Mouse (Mus musculus) kidney, embryonic 16.5 days (tissue): ENCODE measurements around the gene Snai1. TPM values are rescaled to one million over a fixed set of nuclear protein-coding genes. Genes with fewer than 3 reads are reported as not detected.

ENCODE experiments used
- ATAC-seq: fragments of 200-750 bp; cut with Nextera tagmentation; 2 replicates; pipeline ENCODE4 v1.8.0; 2017; ENCODE audit warnings: moderate TSS enrichment; ENCODE audit not compliant: low FRiP score, low TSS enrichment
- H3K27ac ChIP-seq: fragments of 300-500 bp; sonication (generic); 2 replicates; pipeline ENCODE4 v1.5.1; 2014; ENCODE audit warnings: low read length
- H3K27me3 ChIP-seq: fragments of 300-500 bp; sonication (generic); 2 replicates; pipeline ENCODE4 v1.6.1; 2014; ENCODE audit warnings: low read length, control low read depth, mixed read lengths; ENCODE audit not compliant: insufficient read depth
- H3K36me3 ChIP-seq: fragments of 300-500 bp; sonication (generic); 2 replicates; pipeline ENCODE4 v1.6.1; 2014; ENCODE audit warnings: low read length, control low read depth, mixed read lengths; ENCODE audit not compliant: insufficient read depth
- H3K4me1 ChIP-seq: fragments of 300-500 bp; sonication (generic); 2 replicates; pipeline ENCODE4 v1.6.1; 2014; ENCODE audit warnings: low read length, control low read depth, mixed read lengths; ENCODE audit not compliant: insufficient read depth
- H3K4me2 ChIP-seq: fragments of 300-500 bp; sonication (generic); replicated peaks from 2 replicates; pipeline ENCODE4 v1.6.1; 2014; ENCODE audit warnings: low read depth, low read length
- H3K4me3 ChIP-seq: fragments of 300-500 bp; sonication (generic); 2 replicates; pipeline ENCODE4 v1.5.1; 2014; ENCODE audit warnings: mild to moderate bottlenecking, low read length
- H3K9ac ChIP-seq: fragments of 300-500 bp; sonication (generic); replicated peaks from 2 replicates; pipeline ENCODE4 v1.6.1; 2014; ENCODE audit warnings: low read length
- H3K9me3 ChIP-seq: fragments of 300-500 bp; sonication (generic); 2 replicates; pipeline ENCODE4 v1.6.1; 2016; ENCODE audit warnings: low read length, control low read depth
- WGBS: fragments of 180-500 bp; shearing (Covaris S2); extraction: QIAGEN DNeasy Blood & Tissue Kit; methylation state at CpG from one replicate; pipeline ENCODE4 v1.1.7; 2014; 5-methylcytosine and 5-hydroxymethylcytosine counted together
- polyA plus RNA-seq: library from polyadenylated mRNA; unstranded; fragments of >200 nt; fragmentation: Nextera tagmentation; extraction: Ambion mirVana; gene quantifications from 2 replicates; pipeline ENCODE4 v1.2.1, GENCODE M21; 2015

Snai1 gene
- polyA plus RNA-seq, 1 experiment from 2014 or later = 40.8 TPM

DNA sequence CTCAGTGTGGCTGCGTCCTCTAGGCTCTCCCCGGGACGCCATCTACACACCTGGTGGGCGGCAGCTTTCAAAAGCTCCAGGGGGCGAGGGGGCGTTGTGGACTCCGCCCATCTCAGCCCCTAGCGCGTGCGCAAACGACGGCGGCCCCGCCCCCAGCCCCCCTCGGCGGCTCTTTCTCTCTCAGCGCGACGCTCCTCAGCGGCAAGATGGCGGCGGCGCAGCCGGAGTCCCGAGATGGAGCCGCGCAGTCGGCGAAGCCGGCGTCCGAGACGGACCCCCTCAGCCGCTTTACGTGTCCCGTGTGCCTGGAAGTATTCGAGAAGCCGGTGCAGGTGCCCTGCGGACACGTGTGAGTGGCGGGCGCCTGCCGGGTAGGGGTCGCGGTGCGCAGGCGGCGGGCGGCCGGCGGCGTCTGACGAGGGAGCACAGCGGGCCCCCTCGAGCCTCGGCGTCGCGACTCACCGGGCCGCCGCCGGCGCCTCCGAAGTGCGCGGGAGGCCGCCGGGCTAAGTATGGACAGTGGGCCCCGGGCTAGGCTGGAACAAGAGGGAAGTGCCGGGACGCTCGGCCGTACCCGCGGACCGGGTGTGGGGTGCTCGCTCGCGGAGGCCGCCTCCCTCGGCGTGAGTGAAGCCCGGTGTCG, 34.6 kb upstream of the Snai1 start:
- Histone ChIP-seq H3K27me3 (no peaks in the 10 kb centered on the region), H3K9ac (peak overlapping the region; percentile 90), H3K27ac (peak overlapping the region; percentile 75), H3K4me3 (peak overlapping the region; percentile 94), H3K4me2 (peak overlapping the region; percentile 84), H3K4me1 (peaks cover 27% of the 10 kb centered on the region), H3K9me3 (no peaks in the 10 kb centered on the region), H3K36me3 (peaks cover 17% of the 10 kb centered on the region; the same call in 1 of the 2 replicates)
- WGBS = under 1% methylated on average over 80 of the region's 85 CpGs
- peak; percentile 92 for ATAC-seq

DNA sequence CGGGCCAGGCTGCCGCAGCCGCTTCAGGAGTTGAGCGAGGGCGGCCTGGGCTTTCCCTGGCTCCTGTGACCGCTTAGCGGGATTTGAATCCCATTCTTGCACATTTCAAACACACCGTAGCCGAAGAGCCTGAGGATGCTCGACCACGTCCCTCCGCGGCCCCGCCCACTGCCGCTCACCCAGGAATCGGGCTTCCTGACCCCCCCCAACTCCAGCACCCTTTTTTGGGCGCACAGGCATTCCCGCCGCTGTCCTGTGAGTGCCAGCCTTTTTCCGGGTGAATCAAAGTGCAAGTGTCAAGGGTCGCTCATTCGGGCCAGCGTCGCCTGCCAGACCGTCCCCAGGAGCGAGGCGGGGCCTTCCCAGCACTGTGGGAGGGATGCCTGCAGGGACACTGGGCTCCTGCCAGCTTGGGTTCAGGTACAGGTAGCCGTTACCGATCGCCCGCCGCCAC, 34.1 kb upstream of the Snai1 start:
- peak; percentile 37 for ATAC-seq
- H3K27me3 ChIP-seq = no peaks in the 10 kb centered on the region
- peaks cover 27% of the 10 kb centered on the region for H3K4me1 ChIP-seq
- peaks cover 21% of the 10 kb centered on the region; the same call in 1 of the 2 replicates for H3K36me3 ChIP-seq
- peak overlapping the region; percentile 94 for H3K4me3 ChIP-seq
- H3K4me2 ChIP-seq = peak overlapping the region; percentile 84
- H3K9me3 ChIP-seq = no peaks in the 10 kb centered on the region
- peak overlapping the region; percentile 90 for H3K9ac ChIP-seq
- under 1% methylated on average over 31 of the region's 32 CpGs for WGBS
- peak overlapping the region; percentile 75 for H3K27ac ChIP-seq

DNA sequence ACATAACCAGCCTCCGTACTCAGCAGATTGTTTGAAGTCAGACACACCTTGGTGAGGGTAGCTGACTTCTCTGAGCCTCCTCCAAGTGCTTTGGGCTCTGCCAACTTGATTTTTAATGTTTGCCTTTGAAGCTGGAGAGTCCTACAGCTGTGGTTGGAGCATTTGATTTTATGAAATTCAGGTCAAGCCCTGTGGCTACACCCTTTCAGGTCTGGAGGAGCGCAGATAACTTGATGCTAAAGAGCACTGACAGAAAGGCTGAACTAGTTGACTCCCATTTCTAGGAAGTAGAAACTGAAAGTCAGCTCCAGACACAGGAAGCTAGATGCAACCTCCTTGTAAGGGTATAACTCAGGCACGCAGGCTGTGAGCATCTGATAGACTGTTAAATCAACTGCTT, 32.9 kb upstream of the Snai1 start:
- peaks cover 27% of the 10 kb centered on the region for H3K4me1 ChIP-seq
- no peak overlapping the region for H3K4me3 ChIP-seq
- H3K9ac ChIP-seq = no peak overlapping the region
- no peak for ATAC-seq
- 73% methylated on average over 3 of the region's 3 CpGs for WGBS
- H3K4me2 ChIP-seq = no peak overlapping the region; the same call in 1 of the 2 replicates
- peaks cover 29% of the 10 kb centered on the region for H3K36me3 ChIP-seq
- no peaks in the 10 kb centered on the region for H3K27me3 ChIP-seq
- no peaks in the 10 kb centered on the region for H3K9me3 ChIP-seq
- H3K27ac ChIP-seq = no peak overlapping the region

DNA sequence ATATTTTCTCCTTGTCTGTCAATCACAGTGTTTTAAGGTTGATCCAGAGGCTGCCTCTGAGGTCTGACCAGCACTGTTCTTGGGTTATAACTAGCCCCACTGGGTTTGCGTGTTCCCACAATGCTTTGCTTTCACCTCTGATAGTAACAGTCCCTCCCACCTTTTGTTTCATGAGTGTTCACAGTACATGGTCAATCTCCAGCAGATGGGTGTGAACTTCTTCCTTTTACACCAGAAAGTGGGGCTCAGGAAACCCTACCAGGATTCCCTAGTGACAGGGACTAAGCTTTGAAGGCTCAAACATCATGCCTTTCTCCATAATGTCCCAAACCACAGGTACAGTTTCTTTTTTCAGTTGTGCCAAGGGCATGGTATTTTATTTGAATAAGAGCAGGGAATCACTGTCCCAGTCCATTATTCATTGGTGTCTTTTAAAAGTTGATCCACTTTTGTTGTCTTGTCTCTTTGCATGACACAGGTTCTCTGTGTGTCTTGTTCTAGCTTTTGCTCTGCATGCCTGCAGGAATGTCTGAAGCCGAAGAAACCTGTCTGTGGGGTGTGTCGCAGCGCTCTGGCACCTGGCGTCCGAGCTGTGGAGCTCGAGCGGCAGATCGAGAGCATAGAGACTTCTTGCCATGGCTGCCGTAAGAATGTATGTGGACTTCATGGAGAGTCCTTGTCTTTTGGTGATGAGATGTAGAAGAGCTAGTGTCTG, 31.3 kb upstream of the Snai1 start:
- Histone ChIP-seq H3K27me3 (no peaks in the 10 kb centered on the region), H3K4me2 (no peak overlapping the region), H3K9me3 (no peaks in the 10 kb centered on the region), H3K4me3 (no peak overlapping the region), H3K9ac (no peak overlapping the region), H3K36me3 (peaks cover 42% of the 10 kb centered on the region), H3K27ac (no peak overlapping the region), H3K4me1 (peaks cover 27% of the 10 kb centered on the region)
- ATAC-seq = no peak
- 93% methylated on average over 10 of the region's 10 CpGs for WGBS

GRCm38 (mm10) chr2:167507719-167508385, 30.1 kb upstream of the Snai1 start:
- Histone ChIP-seq H3K9ac (no peak overlapping the region), H3K4me1 (peaks cover 24% of the 10 kb centered on the region), H3K27ac (no peak overlapping the region), H3K9me3 (no peaks in the 10 kb centered on the region), H3K4me2 (no peak overlapping the region), H3K4me3 (no peak overlapping the region), H3K27me3 (no peaks in the 10 kb centered on the region), H3K36me3 (peaks cover 53% of the 10 kb centered on the region)
- 85% methylated on average over 3 of the region's 3 CpGs for WGBS
- ATAC-seq = no peak

GRCm38 (mm10) chr2:167508569-167508968, 29.4 kb upstream of the Snai1 start:
- ATAC-seq = no peak
- Histone ChIP-seq H3K9me3 (no peaks in the 10 kb centered on the region), H3K27me3 (no peaks in the 10 kb centered on the region), H3K4me3 (no peak overlapping the region), H3K36me3 (peaks cover 61% of the 10 kb centered on the region), H3K9ac (no peak overlapping the region), H3K4me2 (no peak overlapping the region), H3K4me1 (peaks cover 23% of the 10 kb centered on the region), H3K27ac (no peak overlapping the region)
- 93% methylated on average over 4 of the region's 4 CpGs for WGBS

DNA sequence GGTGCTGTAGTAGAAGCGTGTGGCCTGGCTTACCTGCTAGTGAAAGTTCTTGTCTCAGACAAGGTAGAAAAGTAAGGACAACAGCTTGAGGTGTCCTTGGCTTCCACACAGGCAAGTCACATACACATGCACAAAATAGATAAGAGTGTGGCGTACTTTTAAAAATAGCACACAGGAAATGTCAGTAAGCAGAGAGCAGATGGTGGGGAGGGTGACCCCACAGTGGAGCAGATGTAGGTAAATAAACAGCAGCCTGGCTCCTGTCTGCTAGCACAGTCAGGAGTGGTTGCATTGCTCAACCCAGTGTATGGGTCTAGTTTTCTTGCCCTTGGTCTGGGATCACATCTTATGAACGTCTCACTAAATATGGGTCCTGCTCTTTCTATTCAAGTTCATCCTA, 27.5 kb upstream of the Snai1 start:
- H3K27me3 ChIP-seq = no peaks in the 10 kb centered on the region
- H3K4me3 ChIP-seq = no peak overlapping the region
- H3K36me3 ChIP-seq = peaks cover 78% of the 10 kb centered on the region
- no peak overlapping the region for H3K27ac ChIP-seq
- 78% methylated on average over 3 of the region's 3 CpGs for WGBS
- peaks cover 8% of the 10 kb centered on the region for H3K4me1 ChIP-seq
- no peak overlapping the region for H3K4me2 ChIP-seq
- no peak overlapping the region for H3K9ac ChIP-seq
- ATAC-seq = no peak
- H3K9me3 ChIP-seq = no peaks in the 10 kb centered on the region

DNA sequence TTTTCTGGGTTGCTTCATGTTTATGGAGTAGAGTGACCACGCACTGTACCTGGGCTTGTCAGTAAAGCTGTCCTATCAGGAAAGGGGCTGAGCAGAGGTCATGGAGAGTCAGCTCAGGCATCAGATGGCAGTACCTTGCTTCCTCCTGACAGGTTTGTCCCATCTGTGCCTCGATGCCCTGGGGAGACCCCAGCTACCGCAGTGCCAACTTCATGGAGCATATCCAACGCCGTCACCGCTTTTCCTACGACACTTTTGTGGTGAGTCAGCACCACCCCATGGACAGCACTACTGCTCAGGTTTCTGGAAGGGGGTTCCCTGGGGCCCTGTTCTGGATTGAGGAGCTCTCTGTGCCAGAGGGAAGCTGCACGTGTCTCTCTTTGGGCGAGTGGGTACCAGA, 25.6 kb upstream of the Snai1 start:
- Histone ChIP-seq H3K27me3 (no peaks in the 10 kb centered on the region), H3K27ac (no peak overlapping the region), H3K9ac (no peak overlapping the region), H3K4me1 (no peaks in the 10 kb centered on the region), H3K4me2 (no peak overlapping the region), H3K4me3 (no peak overlapping the region), H3K36me3 (peaks cover 85% of the 10 kb centered on the region), H3K9me3 (no peaks in the 10 kb centered on the region)
- ATAC-seq = no peak
- WGBS = 90% methylated on average over 9 of the region's 9 CpGs

- WGBS = 93% methylated on average over 5 of the region's 5 CpGs
- H3K9me3 ChIP-seq = no peaks in the 10 kb centered on the region
- no peaks in the 10 kb centered on the region for H3K27me3 ChIP-seq
- no peak overlapping the region for H3K4me2 ChIP-seq
- no peak for ATAC-seq
- no peaks in the 10 kb centered on the region for H3K4me1 ChIP-seq
- no peak overlapping the region for H3K27ac ChIP-seq
- H3K36me3 ChIP-seq = peaks cover 85% of the 10 kb centered on the region
- H3K4me3 ChIP-seq = no peak overlapping the region
- H3K9ac ChIP-seq = no peak overlapping the region
Measured at GRCm38 (mm10) chr2:167512970-167513369, 25.0 kb upstream of the Snai1 start.

- Histone ChIP-seq H3K4me3 (no peak overlapping the region), H3K9me3 (no peaks in the 10 kb centered on the region), H3K27ac (no peak overlapping the region), H3K4me2 (no peak overlapping the region), H3K27me3 (no peaks in the 10 kb centered on the region), H3K4me1 (no peaks in the 10 kb centered on the region), H3K9ac (no peak overlapping the region), H3K36me3 (peaks cover 79% of the 10 kb centered on the region)
- ATAC-seq = no peak
- WGBS = 94% methylated on average over 4 of the region's 4 CpGs
Measured at GRCm38 (mm10) chr2:167514641-167515040, 23.4 kb upstream of the Snai1 start.
